24 mouse cellular contexts compared by ENCODE assay signal in genomic region chr15:99768761-99769160, GRCm38 (mm10).
"Had no signal": no experiment of that assay in that cellular context is flagged by ENCODE, and none has a peak within 500 bp of the region (broad histone marks: within the 10 kb centered on the region; RNA-seq: fewer than 3 reads in every experiment).

No protein-coding gene starts in this region.

- H3K9me3 ChIP-seq: heart, embryonic 13.5 days; heart, embryonic 15.5 days; hindbrain, embryonic 13.5 days; hindbrain, embryonic 15.5 days; limb, embryonic 10.5 days; limb, embryonic 12.5 days; liver, embryonic 13.5 days; liver, embryonic 15.5 days had no signal

- H3K36me3 ChIP-seq: liver, embryonic 13.5 days; liver, embryonic 15.5 days had no signal

- DNase-seq: gastrocnemius, postnatal 14 days; gastrocnemius, postnatal 36 days; heart, adult 11 months; heart, adult 2 months; heart, postnatal 14 days; heart, postnatal 36 days; kidney, adult 18-20 months; kidney, postnatal 25 days; liver; liver, embryonic 13.5 days; liver, postnatal 0 days had no signal

- H3K9ac ChIP-seq: heart, embryonic 13.5 days; heart, embryonic 15.5 days; hindbrain, embryonic 15.5 days; limb, embryonic 12.5 days; liver, embryonic 13.5 days; liver, embryonic 15.5 days; liver, postnatal 0 days had no signal

- H3K4me3 ChIP-seq: heart, adult 2 months; heart, embryonic 13.5 days; heart, embryonic 15.5 days; hindbrain, embryonic 13.5 days; hindbrain, embryonic 15.5 days; layer of hippocampus, adult 2 months; left cerebral cortex, adult 2 months; limb, embryonic 10.5 days; limb, embryonic 12.5 days; liver, embryonic 13.5 days; liver, embryonic 15.5 days had no signal

- H3K27ac ChIP-seq: heart, adult 2 months; heart, embryonic 13.5 days; heart, embryonic 15.5 days; hindbrain, embryonic 13.5 days; hindbrain, embryonic 15.5 days; hindbrain, postnatal 0 days; layer of hippocampus, adult 2 months; left cerebral cortex, adult 2 months; limb, embryonic 10.5 days; limb, embryonic 12.5 days; liver, embryonic 13.5 days; liver, embryonic 15.5 days had no signal

- ATAC-seq: hindbrain, postnatal 0 days; intestine, embryonic 16.5 days; liver, postnatal 0 days had no signal

- H3K27me3 ChIP-seq: heart, embryonic 13.5 days; heart, embryonic 15.5 days; hindbrain, embryonic 13.5 days; hindbrain, embryonic 15.5 days; limb, embryonic 12.5 days had no signal

- H3K4me2 ChIP-seq: heart, embryonic 11.5 days; heart, embryonic 13.5 days; heart, embryonic 15.5 days; hindbrain, embryonic 13.5 days; hindbrain, embryonic 15.5 days; limb, embryonic 12.5 days; liver, embryonic 11.5 days; liver, embryonic 13.5 days; liver, embryonic 15.5 days had no signal
